Mouse (Mus musculus) heart, adult 18-20 months (tissue): ENCODE data around the gene Vangl1. TPM values are rescaled to one million over a fixed set of nuclear protein-coding genes. Genes with fewer than 3 reads are reported as not detected.

Experiments used
- DNase-seq, 2 experiments: peaks; one replicate each; pipeline ENCODE4 v3.0.0; 2021 to 2022; ENCODE audit warnings: mixed read lengths in 1 of 2
- total RNA-seq, 2 experiments: library from RNA; stranded (reverse); gene quantifications; 2 replicates each; pipeline ENCODE4 v1.2.3; 2021

The Vangl1 gene
- total RNA-seq, 2 experiments from 2014 or later: 8.6 to 12.3 TPM

GRCm38 (mm10) chr3:102144401-102144800, 60.1 kb downstream of the Vangl1 start:
- DNase-seq: no peak

GRCm38 (mm10) chr3:102143536-102143935, 61.0 kb downstream of the Vangl1 start:
- no peak for DNase-seq

DNA sequence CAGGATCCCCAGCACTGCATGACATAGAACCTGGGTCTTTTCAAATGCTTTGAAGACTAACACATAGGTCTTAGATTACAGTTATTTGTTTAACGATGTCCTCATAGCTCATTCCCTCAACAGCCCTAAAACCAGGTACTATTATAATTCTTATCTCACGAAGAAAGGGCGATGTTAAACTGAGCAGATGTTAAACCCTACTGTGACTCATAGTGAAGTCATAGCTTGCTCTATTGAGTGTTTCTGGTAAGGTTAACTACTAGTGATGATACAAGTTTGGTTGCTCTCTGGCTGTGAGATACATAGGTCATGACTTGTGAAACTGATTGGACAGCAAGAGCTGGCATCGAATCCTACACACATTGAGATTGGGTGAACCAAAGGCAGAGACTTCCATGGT, 61.5 kb downstream of the Vangl1 start:
- DNase-seq: no peak

DNA sequence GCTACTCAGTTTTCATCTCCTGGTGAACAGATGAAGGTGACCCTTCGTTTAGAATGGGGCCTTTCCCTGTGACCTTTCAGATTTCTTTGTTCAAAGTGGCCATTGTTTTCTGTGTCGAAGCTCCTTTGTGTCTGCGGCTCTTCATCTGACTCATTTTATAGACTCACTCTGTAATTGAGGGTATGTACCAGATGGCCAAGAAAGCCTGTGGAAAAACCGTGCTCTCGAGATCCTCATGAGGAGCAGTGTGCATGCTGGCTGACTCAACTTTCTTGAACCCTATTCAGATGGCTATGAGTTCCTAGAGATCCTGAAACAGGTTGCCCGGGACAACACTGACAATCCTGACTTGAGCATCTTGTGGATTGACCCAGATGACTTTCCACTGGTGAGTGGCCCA, 62.6 kb downstream of the Vangl1 start:
- no peak for DNase-seq

GRCm38 (mm10) chr3:102141451-102141850, 63.0 kb downstream of the Vangl1 start:
- no peak for DNase-seq

DNA sequence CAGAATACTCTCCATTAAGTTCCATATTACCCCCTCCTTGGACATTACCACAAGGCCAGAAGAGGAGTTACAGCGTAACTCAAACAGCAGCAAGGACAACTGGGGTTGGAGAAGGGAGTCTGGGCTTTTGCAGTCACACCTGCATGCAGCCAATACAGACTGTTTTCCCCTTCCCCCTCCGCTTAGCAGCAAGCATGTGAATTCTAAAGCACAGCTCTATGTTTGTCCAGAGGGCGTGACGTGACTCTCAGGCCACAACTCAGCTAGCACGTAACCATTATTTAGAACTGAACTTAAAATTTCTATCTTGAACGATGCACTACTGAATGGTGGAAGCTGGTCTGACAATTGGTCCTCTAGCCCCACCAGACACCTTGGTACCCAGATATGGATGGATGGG, 63.9 kb downstream of the Vangl1 start:
- no peak for DNase-seq

GRCm38 (mm10) chr3:102138899-102139298, 65.6 kb downstream of the Vangl1 start:
- DNase-seq: no peak

GRCm38 (mm10) chr3:102137158-102137557, 67.3 kb downstream of the Vangl1 start:
- no peak for DNase-seq

GRCm38 (mm10) chr3:102135389-102136113, 68.9 kb downstream of the Vangl1 start:
- DNase-seq: peak in 1 of 2 experiments; percentile 21

- DNase-seq: no peak
These were observed 72.7 kb downstream of the Vangl1 start for GRCm38 (mm10) chr3:102131627-102132324.

- DNase-seq: peak; percentile 20 to 47
These were observed 74.0 kb downstream of the Vangl1 start for GRCm38 (mm10) chr3:102130478-102130877.

DNA sequence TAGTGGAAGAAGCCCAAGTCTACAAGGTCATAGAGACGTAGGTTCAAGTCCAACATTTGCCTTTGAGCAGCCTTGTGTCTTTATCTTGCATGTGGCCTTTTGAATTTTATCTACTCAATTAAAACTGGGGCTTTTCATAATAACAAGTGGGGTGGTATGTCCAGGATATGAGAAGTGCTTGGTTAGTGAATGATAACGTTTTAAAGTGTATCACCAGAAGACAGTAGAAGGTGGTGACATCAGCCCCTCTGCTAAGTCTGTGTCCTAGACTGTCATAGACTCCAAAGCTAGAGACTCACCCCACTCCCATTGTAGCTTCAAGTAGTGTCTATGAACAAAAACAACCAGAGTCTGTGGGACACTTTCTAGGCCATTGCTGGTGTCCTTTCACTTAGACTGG, 76.3 kb downstream of the Vangl1 start:
- DNase-seq: no peak

- no peak for DNase-seq
These were observed 77.4 kb downstream of the Vangl1 start for GRCm38 (mm10) chr3:102127114-102127513.

DNA sequence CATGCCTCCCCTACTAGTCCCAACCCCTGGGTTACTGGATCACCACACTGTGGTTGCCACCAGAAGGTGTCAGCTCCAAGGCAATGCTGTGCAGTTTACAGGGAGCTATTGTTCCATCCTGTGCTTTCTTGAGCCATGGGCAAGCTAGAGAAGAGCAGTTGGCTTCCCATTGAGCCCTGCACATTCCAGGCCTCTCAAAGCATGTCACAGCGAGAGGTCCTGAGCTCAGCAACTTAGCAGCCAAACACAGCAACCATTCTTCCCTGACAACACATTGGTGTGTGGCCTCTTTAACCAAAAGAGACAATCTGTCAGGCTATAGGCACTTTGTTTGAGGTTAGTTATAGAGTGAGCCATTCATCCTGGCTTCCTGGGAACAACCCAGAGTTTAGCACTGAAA, 78.9 kb downstream of the Vangl1 start:
- DNase-seq: no peak

DNA sequence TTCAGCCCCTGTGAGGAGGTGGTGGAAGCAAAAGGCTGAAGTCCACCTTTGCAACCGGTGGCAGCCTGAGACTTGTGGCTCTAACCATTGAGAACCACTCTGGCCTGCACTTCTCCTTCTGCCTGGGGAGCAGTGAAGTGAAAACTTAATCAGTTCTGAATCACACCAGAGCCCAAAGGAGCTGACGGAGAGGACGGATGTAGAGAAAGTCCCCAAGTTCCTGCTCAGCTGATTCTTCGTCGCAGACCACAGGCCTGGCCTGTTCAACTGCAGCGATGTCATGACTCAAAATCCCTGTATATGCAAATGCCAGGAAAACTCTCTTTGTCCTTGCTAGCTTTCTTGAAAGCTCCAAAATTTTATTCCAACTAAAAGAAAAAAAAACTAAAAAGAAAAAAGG, 80.8 kb downstream of the Vangl1 start:
- no peak for DNase-seq

- no peak for DNase-seq
These were observed 82.4 kb downstream of the Vangl1 start for GRCm38 (mm10) chr3:102122046-102122445.

DNA sequence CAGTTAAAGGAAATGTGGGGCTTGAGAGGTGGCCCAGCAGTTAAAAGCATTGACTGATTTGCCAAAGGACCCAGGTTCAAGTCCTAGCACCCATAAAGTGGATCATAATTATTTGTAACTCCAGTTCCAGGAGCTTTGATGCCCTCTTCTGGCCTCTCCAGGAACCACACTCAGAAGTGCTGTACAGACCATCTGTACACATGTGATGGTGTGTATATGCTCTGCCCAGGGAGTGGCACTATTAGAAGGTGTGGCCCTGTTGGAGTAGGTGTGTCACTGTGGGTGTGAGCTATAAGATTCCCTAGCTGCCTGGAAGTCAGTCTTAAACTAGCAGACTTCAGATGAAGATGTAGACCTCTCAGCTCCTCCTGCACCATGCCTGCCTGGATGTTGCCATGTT, 83.5 kb downstream of the Vangl1 start:
- no peak for DNase-seq

GRCm38 (mm10) chr3:102111979-102112599, 92.4 kb downstream of the Vangl1 start:
- peak; percentile 25 to 48 for DNase-seq

- DNase-seq: no peak
These were observed 96.3 kb downstream of the Vangl1 start for GRCm38 (mm10) chr3:102108201-102108600.

- no peak for DNase-seq
These were observed 100.5 kb downstream of the Vangl1 start for GRCm38 (mm10) chr3:102103811-102104565.
